Mouse (Mus musculus) forebrain, embryonic 13.5 days (tissue): ENCODE measurements at regions not wholly inside any gene's neighbourhood (a gene's known extent, or its start where the extent isn't known, plus 50 kb on each side); places are given as distances from the start of the nearest gene placed in this dataset.

Experiments
- ATAC-seq: fragments of 200-750 bp; cut with Nextera tagmentation; 2 replicates; pipeline ENCODE4 v1.8.0; 2017
- H3K27ac ChIP-seq: fragments of 300-500 bp; sonication (generic); 2 replicates; pipeline ENCODE4 v1.5.1; 2015; ENCODE audit warnings: inconsistent platforms, mild to moderate bottlenecking, moderate library complexity
- H3K27me3 ChIP-seq: fragments of 300-500 bp; sonication (generic); 2 replicates; pipeline ENCODE4 v1.6.1; 2015; ENCODE audit warnings: mild to moderate bottlenecking, inconsistent platforms
- H3K36me3 ChIP-seq: fragments of 300-500 bp; sonication (generic); 2 replicates; pipeline ENCODE4 v1.6.1; 2015; ENCODE audit warnings: mild to moderate bottlenecking, inconsistent platforms; ENCODE audit not compliant: poor library complexity, severe bottlenecking
- H3K4me1 ChIP-seq: fragments of 300-500 bp; sonication (generic); 2 replicates; pipeline ENCODE4 v1.6.1; 2015; ENCODE audit warnings: inconsistent platforms
- H3K4me2 ChIP-seq: fragments of 300-500 bp; sonication (generic); 2 replicates; pipeline ENCODE4 v1.6.1; 2015; ENCODE audit warnings: inconsistent platforms, mild to moderate bottlenecking, moderate library complexity
- H3K4me3 ChIP-seq: fragments of 300-500 bp; sonication (generic); 2 replicates; pipeline ENCODE4 v1.5.1; 2015; ENCODE audit warnings: mild to moderate bottlenecking, inconsistent platforms
- H3K9ac ChIP-seq: fragments of 300-500 bp; sonication (generic); 2 replicates; pipeline ENCODE4 v1.6.1; 2015; ENCODE audit warnings: mild to moderate bottlenecking, inconsistent platforms
- H3K9me3 ChIP-seq: fragments of 300-500 bp; sonication (generic); replicated peaks from 2 replicates; pipeline ENCODE4 v1.6.1; 2016; ENCODE audit warnings: inconsistent platforms
- WGBS: fragments of 180-500 bp; shearing (Covaris S2); methylation state at CpG from one replicate; pipeline ENCODE4 v1.1.7; 2015; 5-methylcytosine and 5-hydroxymethylcytosine counted together

- ATAC-seq, result peak; percentile 77; the same call in 1 of the 2 replicates
- WGBS, result 14% methylated on average over 3 of the region's 3 CpGs
- no peak overlapping the region for H3K4me2 ChIP-seq
- H3K27ac ChIP-seq, result no peak overlapping the region
- H3K36me3 ChIP-seq, result no peaks in the 10 kb centered on the region
- H3K4me1 ChIP-seq, result no peaks in the 10 kb centered on the region
- no peaks in the 10 kb centered on the region for H3K9me3 ChIP-seq
- no peak overlapping the region for H3K4me3 ChIP-seq
- H3K9ac ChIP-seq, result no peak overlapping the region
- H3K27me3 ChIP-seq, result no peaks in the 10 kb centered on the region
Observed at GRCm38 (mm10) chr5:9954652-9955051, 229.7 kb upstream of the Grm3 start.

- Histone ChIP-seq H3K4me3 (no peak overlapping the region), H3K36me3 (no peaks in the 10 kb centered on the region), H3K9ac (no peak overlapping the region), H3K4me1 (no peaks in the 10 kb centered on the region), H3K9me3 (no peaks in the 10 kb centered on the region), H3K27ac (no peak overlapping the region), H3K27me3 (no peaks in the 10 kb centered on the region), H3K4me2 (no peak overlapping the region)
- no peak for ATAC-seq
- 66% methylated on average over 2 of the region's 2 CpGs for WGBS
Observed at GRCm38 (mm10) chr5:9938746-9939145, 213.8 kb upstream of the Grm3 start.

GRCm38 (mm10) chr5:9912936-9913335 lies 188.0 kb upstream of the Grm3 start:
- Histone ChIP-seq H3K9ac (no peak overlapping the region), H3K4me3 (no peak overlapping the region), H3K27ac (no peak overlapping the region), H3K36me3 (no peaks in the 10 kb centered on the region), H3K27me3 (no peaks in the 10 kb centered on the region), H3K4me1 (peaks cover 2% of the 10 kb centered on the region), H3K9me3 (no peaks in the 10 kb centered on the region), H3K4me2 (no peak overlapping the region)
- WGBS, result 63% methylated on average over 3 of the region's 3 CpGs
- ATAC-seq, result peak; percentile 49; the same call in 1 of the 2 replicates

- ATAC-seq, result no peak
- Histone ChIP-seq H3K4me3 (no peak overlapping the region), H3K4me2 (no peak overlapping the region), H3K36me3 (no peaks in the 10 kb centered on the region), H3K4me1 (peaks cover 2% of the 10 kb centered on the region), H3K27me3 (no peaks in the 10 kb centered on the region), H3K9ac (no peak overlapping the region), H3K9me3 (no peaks in the 10 kb centered on the region), H3K27ac (no peak overlapping the region)
- WGBS, result 93% methylated on average over 1 of the region's 1 CpGs
Observed at GRCm38 (mm10) chr5:9911783-9912182, 186.8 kb upstream of the Grm3 start.

- H3K9me3 ChIP-seq, result no peaks in the 10 kb centered on the region
- 0 out of 2 replicates have a peak, but pooled peaks have one; percentile 24 for ATAC-seq
- H3K36me3 ChIP-seq, result no peaks in the 10 kb centered on the region
- no peak overlapping the region for H3K4me2 ChIP-seq
- H3K27me3 ChIP-seq, result no peaks in the 10 kb centered on the region
- H3K27ac ChIP-seq, result no peak overlapping the region
- H3K9ac ChIP-seq, result no peak overlapping the region
- H3K4me3 ChIP-seq, result no peak overlapping the region
- peaks cover 2% of the 10 kb centered on the region for H3K4me1 ChIP-seq
Observed at GRCm38 (mm10) chr5:9911089-9911473, 186.1 kb upstream of the Grm3 start.

- peaks cover 2% of the 10 kb centered on the region for H3K4me1 ChIP-seq
- no peaks in the 10 kb centered on the region for H3K9me3 ChIP-seq
- no peak overlapping the region for H3K4me3 ChIP-seq
- ATAC-seq, result peak; percentile 83; the same call in 1 of the 2 replicates
- no peaks in the 10 kb centered on the region for H3K27me3 ChIP-seq
- H3K9ac ChIP-seq, result no peak overlapping the region
- no peak overlapping the region for H3K27ac ChIP-seq
- WGBS, result 44% methylated on average over 1 of the region's 1 CpGs
- no peak overlapping the region for H3K4me2 ChIP-seq
- no peaks in the 10 kb centered on the region for H3K36me3 ChIP-seq
Observed at GRCm38 (mm10) chr5:9910452-9911088, 185.6 kb upstream of the Grm3 start.

- Histone ChIP-seq H3K36me3 (no peaks in the 10 kb centered on the region), H3K4me1 (peaks cover 8% of the 10 kb centered on the region), H3K4me3 (no peak overlapping the region), H3K4me2 (no peak overlapping the region), H3K9ac (no peak overlapping the region), H3K27ac (no peak overlapping the region), H3K9me3 (no peaks in the 10 kb centered on the region), H3K27me3 (no peaks in the 10 kb centered on the region)
- WGBS, result 52% methylated on average over 2 of the region's 2 CpGs
- peak; percentile 51; the same call in 1 of the 2 replicates for ATAC-seq
Observed at GRCm38 (mm10) chr5:9895297-9895696, 170.3 kb upstream of the Grm3 start.

GRCm38 (mm10) chr5:9878063-9878462 lies 153.1 kb upstream of the Grm3 start:
- Histone ChIP-seq H3K4me3 (no peak overlapping the region), H3K27ac (no peak overlapping the region), H3K36me3 (no peaks in the 10 kb centered on the region), H3K27me3 (no peaks in the 10 kb centered on the region), H3K4me2 (no peak overlapping the region), H3K9me3 (no peaks in the 10 kb centered on the region), H3K4me1 (no peaks in the 10 kb centered on the region), H3K9ac (no peak overlapping the region)
- no peak for ATAC-seq
- 78% methylated on average over 1 of the region's 1 CpGs for WGBS

- WGBS, result 25% methylated on average over 4 of the region's 4 CpGs
- peak; percentile 41; the same call in 1 of the 2 replicates for ATAC-seq
Observed at GRCm38 (mm10) chr5:9869091-9869490, 144.1 kb upstream of the Grm3 start.

GRCm38 (mm10) chr5:9829750-9830149 lies 104.8 kb upstream of the Grm3 start:
- H3K27ac ChIP-seq, result no peak overlapping the region
- H3K4me2 ChIP-seq, result no peak overlapping the region
- no peaks in the 10 kb centered on the region for H3K36me3 ChIP-seq
- H3K4me1 ChIP-seq, result no peaks in the 10 kb centered on the region
- no peak overlapping the region for H3K4me3 ChIP-seq
- H3K9me3 ChIP-seq, result no peaks in the 10 kb centered on the region
- no peaks in the 10 kb centered on the region for H3K27me3 ChIP-seq
- WGBS, result 88% methylated on average over 1 of the region's 1 CpGs
- no peak overlapping the region for H3K9ac ChIP-seq
- no peak for ATAC-seq

More at GRCm38 (mm10) chr5:9869091-9869490, 144.1 kb upstream of the Grm3 start:
- Histone ChIP-seq H3K36me3 (no peaks in the 10 kb centered on the region), H3K9ac (no peak overlapping the region), H3K27me3 (no peaks in the 10 kb centered on the region), H3K4me1 (no peaks in the 10 kb centered on the region), H3K27ac (no peak overlapping the region), H3K4me3 (no peak overlapping the region), H3K4me2 (no peak overlapping the region), H3K9me3 (no peaks in the 10 kb centered on the region)

- no peak for ATAC-seq
- Histone ChIP-seq H3K9ac (no peak overlapping the region), H3K27me3 (no peaks in the 10 kb centered on the region), H3K4me1 (no peaks in the 10 kb centered on the region), H3K9me3 (no peaks in the 10 kb centered on the region), H3K4me3 (no peak overlapping the region), H3K27ac (no peak overlapping the region), H3K4me2 (no peak overlapping the region), H3K36me3 (no peaks in the 10 kb centered on the region)
Observed at GRCm38 (mm10) chr5:9801707-9802106, 76.7 kb upstream of the Grm3 start.

- Histone ChIP-seq H3K4me3 (no peak overlapping the region), H3K27me3 (no peaks in the 10 kb centered on the region), H3K4me1 (no peaks in the 10 kb centered on the region), H3K9me3 (no peaks in the 10 kb centered on the region), H3K36me3 (no peaks in the 10 kb centered on the region), H3K9ac (no peak overlapping the region), H3K4me2 (no peak overlapping the region), H3K27ac (no peak overlapping the region)
- peak; percentile 58; the same call in 1 of the 2 replicates for ATAC-seq
Observed at GRCm38 (mm10) chr5:9781107-9781506, 56.1 kb upstream of the Grm3 start.
